Mouse (Mus musculus) G1E (cell line): ENCODE measurements around the gene Ppm1m. TPM values are rescaled to one million over a fixed set of nuclear protein-coding genes. Genes with fewer than 3 reads are reported as not detected.

Experiments used
- ATAC-seq: 2 replicates; pipeline ENCODE4 v1.8.0; 2016; ENCODE audit warnings: mild to moderate bottlenecking; ENCODE audit not compliant: insufficient number of reproducible peaks, poor library complexity, low FRiP score, severe bottlenecking; ENCODE audit errors: extremely low read depth
- DNase-seq: peaks from one replicate; pipeline ENCODE4 v3.0.0; 2012; ENCODE audit warnings: low spot score
- H3K27me3 ChIP-seq: 2 replicates; pipeline ENCODE4 v1.6.1; 2012; ENCODE audit warnings: mild to moderate bottlenecking, low read length, inconsistent platforms; ENCODE audit not compliant: insufficient read depth
- H3K36me3 ChIP-seq: replicated peaks from 2 replicates; pipeline ENCODE3; 2012; ENCODE audit warnings: mild to moderate bottlenecking, inconsistent platforms
- H3K4me1 ChIP-seq: 2 replicates; pipeline ENCODE4 v1.6.1; 2012; ENCODE audit warnings: low read depth, low read length, inconsistent platforms, mixed read lengths; ENCODE audit not compliant: insufficient read depth
- H3K4me3 ChIP-seq: 2 replicates; pipeline ENCODE4 v1.5.1; 2012; ENCODE audit warnings: low read depth, mild to moderate bottlenecking, inconsistent platforms, low read length, moderate library complexity, mixed read lengths
- H3K9me3 ChIP-seq: replicated peaks from 2 replicates; pipeline ENCODE4 v1.6.1; 2012; ENCODE audit warnings: inconsistent platforms
- CTCF ChIP-seq: IDR thresholded peaks from 2 replicates; pipeline ENCODE4 v1.5.1; 2012; ENCODE audit warnings: low read depth, low read length, inconsistent platforms, mixed read lengths
- GATA1 ChIP-seq: IDR thresholded peaks from 2 replicates; pipeline ENCODE4 v1.6.1; 2012; ENCODE audit warnings: borderline replicate concordance, low read length, inconsistent platforms, mixed read lengths
- GATA2 ChIP-seq: IDR thresholded peaks from 2 replicates; pipeline ENCODE4 v1.6.1; 2012; ENCODE audit warnings: low read depth, low read length, inconsistent platforms, borderline replicate concordance
- POLR2AphosphoS5 ChIP-seq: IDR thresholded peaks from 2 replicates; pipeline ENCODE4 v1.6.1; 2012; ENCODE audit warnings: low read depth, low read length, inconsistent platforms; ENCODE audit not compliant: insufficient replicate concordance
- TAL1 ChIP-seq: conservative IDR thresholded peaks from 2 replicates; pipeline ENCODE4 v1.6.1; 2012; ENCODE audit warnings: low read depth, low read length, inconsistent platforms, mixed read lengths
- polyA plus RNA-seq: library from polyadenylated mRNA; stranded (reverse); fragments of >175 nt; gene quantifications from 2 replicates; pipeline ENCODE4 v1.2.3, GENCODE M21; 2012
- total RNA-seq, 2 experiments: library from RNA; stranded (forward) in 1 of 2; stranded (reverse) in 1 of 2; fragments of 200-1000 nt in 1 of 2; fragments of >200 nt in 1 of 2; fragmentation: Nextera tagmentation in 1 of 2; gene quantifications; 2 replicates each; pipeline ENCODE4 v1.2.3; 2014 to 2017

The Ppm1m gene
- total and polyA plus RNA-seq, 3 experiments, result 9.4 to 18.5 (median 14.4) TPM

GRCm38 (mm10) chr9:106183996-106184395 is 15.6 kb downstream of the Ppm1m start:
- DNase-seq (no peak), ATAC-seq (no peak)
- no peak overlapping the region for H3K4me3 ChIP-seq
- no peaks in the 10 kb centered on the region for H3K9me3 ChIP-seq
- H3K36me3 ChIP-seq, result peaks cover 100% of the 10 kb centered on the region
- no peaks in the 10 kb centered on the region for H3K27me3 ChIP-seq
- TF ChIP-seq GATA1 (no peak), TAL1 (no peak), CTCF (no peak), POLR2AphosphoS5 (no peak), GATA2 (no peak)
- H3K4me1 ChIP-seq, result peaks cover 6% of the 10 kb centered on the region; the same call in 1 of the 2 replicates

GRCm38 (mm10) chr9:106182146-106182545 is 17.4 kb downstream of the Ppm1m start:
- Histone ChIP-seq H3K4me1 (peaks cover 16% of the 10 kb centered on the region), H3K4me3 (no peak overlapping the region), H3K9me3 (no peaks in the 10 kb centered on the region), H3K36me3 (peaks cover 100% of the 10 kb centered on the region), H3K27me3 (no peaks in the 10 kb centered on the region)
- TF ChIP-seq POLR2AphosphoS5 (no peak), CTCF (no peak), TAL1 (no peak), GATA1 (no peak), GATA2 (no peak)
- ATAC-seq (no peak), DNase-seq (no peak)

GRCm38 (mm10) chr9:106179964-106180363 is 19.6 kb downstream of the Ppm1m start:
- Histone ChIP-seq H3K9me3 (no peaks in the 10 kb centered on the region), H3K27me3 (no peaks in the 10 kb centered on the region), H3K36me3 (peaks cover 94% of the 10 kb centered on the region), H3K4me3 (no peak overlapping the region), H3K4me1 (peaks cover 38% of the 10 kb centered on the region)
- ATAC-seq (no peak), DNase-seq (no peak)
- no peak for TF ChIP-seq GATA2
- no peak for TF ChIP-seq POLR2AphosphoS5
- no peak for TF ChIP-seq GATA1
- no peak for TF ChIP-seq TAL1
- TF ChIP-seq CTCF, result no peak

GRCm38 (mm10) chr9:106179454-106179853 is 20.1 kb downstream of the Ppm1m start:
- no peak for TF ChIP-seq GATA1
- TF ChIP-seq POLR2AphosphoS5, result no peak
- TF ChIP-seq CTCF, result no peak
- no peak for TF ChIP-seq GATA2
- TF ChIP-seq TAL1, result no peak
- ATAC-seq, result no peak
- H3K4me3 ChIP-seq, result no peak overlapping the region
- H3K4me1 ChIP-seq, result peaks cover 41% of the 10 kb centered on the region
- no peak for DNase-seq
- H3K9me3 ChIP-seq, result no peaks in the 10 kb centered on the region
- peaks cover 94% of the 10 kb centered on the region for H3K36me3 ChIP-seq
- no peaks in the 10 kb centered on the region for H3K27me3 ChIP-seq

GRCm38 (mm10) chr9:106177799-106178198 is 21.7 kb downstream of the Ppm1m start:
- ATAC-seq, result no peak

GRCm38 (mm10) chr9:106176769-106177168 is 22.8 kb downstream of the Ppm1m start:
- DNase-seq (no peak), ATAC-seq (no peak)
- peaks cover 52% of the 10 kb centered on the region for H3K4me1 ChIP-seq
- peaks cover 77% of the 10 kb centered on the region for H3K36me3 ChIP-seq
- TF ChIP-seq TAL1 (no peak), POLR2AphosphoS5 (no peak), GATA2 (no peak), GATA1 (no peak), CTCF (no peak)
- H3K4me3 ChIP-seq, result no peak overlapping the region
- H3K9me3 ChIP-seq, result no peaks in the 10 kb centered on the region
- no peaks in the 10 kb centered on the region for H3K27me3 ChIP-seq

More at GRCm38 (mm10) chr9:106177799-106178198, 21.7 kb downstream of the Ppm1m start:
- H3K27me3 ChIP-seq, result no peaks in the 10 kb centered on the region
- peaks cover 52% of the 10 kb centered on the region for H3K4me1 ChIP-seq
- TF ChIP-seq GATA2, result no peak
- TF ChIP-seq GATA1, result no peak
- TF ChIP-seq POLR2AphosphoS5, result no peak
- no peak for TF ChIP-seq TAL1
- TF ChIP-seq CTCF, result no peak
- DNase-seq, result no peak
- no peak overlapping the region for H3K4me3 ChIP-seq
- H3K9me3 ChIP-seq, result no peaks in the 10 kb centered on the region
- peaks cover 88% of the 10 kb centered on the region for H3K36me3 ChIP-seq

- peaks cover 66% of the 10 kb centered on the region for H3K36me3 ChIP-seq
- ATAC-seq (no peak), DNase-seq (no peak)
- peaks cover 50% of the 10 kb centered on the region for H3K4me1 ChIP-seq
- H3K27me3 ChIP-seq, result no peaks in the 10 kb centered on the region
- TF ChIP-seq POLR2AphosphoS5, result no peak
- H3K9me3 ChIP-seq, result no peaks in the 10 kb centered on the region
- H3K4me3 ChIP-seq, result no peak overlapping the region
These were observed 23.9 kb downstream of the Ppm1m start for GRCm38 (mm10) chr9:106175552-106176200.
